Mouse (Mus musculus) heart, postnatal 36 days (tissue): ENCODE measurements around the gene Olfr713. TPM values are rescaled to one million over a fixed set of nuclear protein-coding genes. Genes with fewer than 3 reads are reported as not detected.

Experiments
- DNase-seq, 2 experiments: peaks; one replicate each; pipeline ENCODE4 v3.0.0; 2021 to 2022
- intact Hi-C: fragments of 180-260 bp; cut with DNase I; formaldehyde crosslinking; loops from one replicate; pipeline ENCODE4 v1.15.1; 2025
- total RNA-seq, 2 experiments: library from RNA; stranded (reverse); gene quantifications; 2 replicates each; pipeline ENCODE4 v1.2.3; 2021

Olfr713 gene
- not detected for total RNA-seq

DNA sequence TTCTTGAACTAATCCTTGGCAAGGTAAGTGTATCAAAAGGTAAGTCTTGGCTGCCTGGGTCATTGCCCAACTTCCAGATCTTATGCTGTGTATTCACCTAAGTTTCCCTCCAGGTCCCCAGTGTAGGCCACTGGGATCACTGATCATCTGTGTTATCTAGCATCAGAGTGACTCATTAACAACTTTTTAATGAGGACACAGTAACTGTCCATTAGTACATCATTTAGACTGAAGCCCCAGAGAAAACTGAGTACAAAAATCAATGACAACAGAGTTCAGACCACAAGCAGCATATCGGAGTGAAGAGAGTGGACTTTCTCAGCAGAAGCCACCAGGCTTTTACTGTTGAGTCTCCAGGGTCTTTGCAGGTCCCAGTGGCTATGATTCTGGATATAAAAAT lies at the start of gene Olfr713:
Gene Olfr713 (plus strand): TSS at position 301 of the 400 bp plus-strand sequence.
- intact Hi-C loops = no loop called here
- no peak for DNase-seq

DNA sequence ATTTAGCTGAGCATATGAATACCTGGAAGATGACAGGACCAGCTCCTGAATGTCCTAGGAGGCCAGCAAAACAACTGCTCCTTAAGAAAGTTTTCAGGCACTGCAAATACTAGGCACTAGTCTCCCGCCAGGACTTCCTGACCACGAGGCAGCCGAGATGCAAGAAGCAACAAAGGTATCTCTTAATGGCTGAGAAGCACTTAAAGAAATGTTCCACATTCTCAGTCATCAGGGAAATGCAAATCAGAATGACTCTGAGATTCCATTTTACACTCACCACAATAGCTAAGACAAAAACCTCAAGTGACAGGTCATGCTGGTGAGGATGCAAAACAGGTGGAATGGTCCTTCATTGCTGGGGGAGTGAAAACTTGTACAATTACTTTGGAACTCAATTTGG lies 45.7 kb upstream of the Olfr713 start:
- DNase-seq = no peak
- intact Hi-C loops = no loop called here

DNA sequence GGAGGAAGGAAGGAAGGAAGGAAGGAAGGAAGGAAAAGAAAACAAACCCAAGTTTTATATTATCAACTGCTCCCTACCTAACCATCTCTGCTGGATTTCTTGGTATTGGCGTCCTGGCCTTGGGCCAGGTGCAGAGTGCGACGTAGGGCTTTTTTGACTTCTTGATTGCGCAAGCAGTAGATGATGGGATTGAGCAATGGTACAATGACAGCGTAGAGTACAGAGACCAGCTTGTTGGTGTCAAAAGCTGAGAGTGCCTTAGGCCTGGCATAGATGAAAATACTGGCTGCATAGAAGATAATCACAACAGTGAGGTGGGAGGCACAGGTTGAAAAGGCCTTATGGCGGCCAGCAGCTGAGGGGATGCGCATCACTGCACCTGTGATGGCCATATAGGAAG lies 30.2 kb upstream of the Olfr713 start:
- intact Hi-C loops = no loop called here
- DNase-seq = no peak

DNA sequence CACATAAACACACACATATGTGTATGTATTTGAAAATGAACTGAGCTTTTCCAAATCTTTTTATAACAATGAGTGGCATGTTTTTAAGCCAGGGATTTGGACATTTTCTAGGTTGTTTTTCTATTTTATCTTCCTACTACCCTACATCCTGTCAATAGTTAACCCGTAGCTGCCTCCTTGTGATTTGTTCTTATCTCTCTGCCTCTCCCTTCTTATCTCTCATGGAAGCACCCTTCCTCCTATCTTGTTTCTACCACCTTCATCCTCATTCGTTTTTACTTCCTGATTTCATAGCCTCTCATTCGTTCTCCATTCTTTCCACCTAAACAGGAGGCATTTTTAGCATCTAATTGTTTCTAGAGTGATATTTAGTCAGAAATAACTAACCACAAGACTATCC lies 26.8 kb upstream of the Olfr713 start:
- intact Hi-C loops = no loop called here
- no peak for DNase-seq

DNA sequence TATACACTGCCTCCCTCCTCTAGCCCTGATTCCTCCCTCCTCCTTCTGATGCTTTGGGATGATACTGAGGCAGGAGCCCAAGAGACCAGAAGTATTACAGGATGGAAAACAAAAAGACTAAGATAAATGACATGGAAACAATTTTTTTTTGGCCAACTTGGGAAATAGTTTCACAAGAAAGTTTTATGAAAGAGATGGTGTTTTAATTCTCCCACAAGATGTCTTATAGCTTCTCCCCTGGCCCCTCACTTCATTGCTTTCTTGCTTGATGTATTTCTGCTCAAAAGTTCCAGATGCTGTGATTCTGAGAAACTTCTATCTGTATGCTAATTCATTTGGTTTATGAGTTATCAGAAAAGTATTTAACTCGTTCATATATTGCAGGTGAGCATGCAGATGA lies 25.0 kb upstream of the Olfr713 start, which contains the start of gene Olfr2:
Gene Olfr2 (minus strand): TSS at position 101 of the 400 bp plus-strand sequence.
- intact Hi-C loops = no loop called here

DNA sequence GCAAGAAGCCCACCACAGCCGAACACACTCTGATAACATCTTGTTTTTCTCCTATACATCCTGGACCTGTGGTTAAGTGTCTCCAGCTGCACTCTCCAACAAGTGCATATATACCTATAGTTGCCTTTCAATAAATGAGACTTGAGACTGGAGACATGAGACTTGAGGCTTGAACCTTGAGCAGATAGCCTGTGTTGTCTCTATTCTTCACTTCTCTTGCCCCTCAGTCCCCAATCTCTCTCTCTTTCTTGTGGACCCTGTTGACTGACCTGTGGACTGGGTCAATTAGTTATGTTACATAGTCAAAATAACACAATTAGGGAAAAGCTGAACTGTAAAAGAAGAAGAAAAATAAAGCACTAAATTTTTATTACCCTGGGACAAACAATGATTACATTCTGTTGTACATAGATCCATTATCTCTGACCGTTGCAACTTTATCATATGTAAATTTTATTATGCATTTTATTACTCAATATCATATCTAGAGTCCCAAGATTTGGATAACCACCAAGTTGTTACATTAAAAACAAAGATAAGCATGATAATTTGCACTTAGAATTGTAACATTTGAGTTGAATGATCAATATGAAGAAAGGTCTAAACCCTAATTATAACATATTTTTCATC lies 9.1 kb downstream of the Olfr713 start:
- no peak for DNase-seq
- intact Hi-C loops = loop anchor here (5.0 kb wide), 1 partner anchor 1223 kb away; no protein-coding TSS in a partner anchor

More for the DNA sequence above, 25.0 kb upstream of the Olfr713 start, which contains the start of gene Olfr2:
- no peak for DNase-seq

DNA sequence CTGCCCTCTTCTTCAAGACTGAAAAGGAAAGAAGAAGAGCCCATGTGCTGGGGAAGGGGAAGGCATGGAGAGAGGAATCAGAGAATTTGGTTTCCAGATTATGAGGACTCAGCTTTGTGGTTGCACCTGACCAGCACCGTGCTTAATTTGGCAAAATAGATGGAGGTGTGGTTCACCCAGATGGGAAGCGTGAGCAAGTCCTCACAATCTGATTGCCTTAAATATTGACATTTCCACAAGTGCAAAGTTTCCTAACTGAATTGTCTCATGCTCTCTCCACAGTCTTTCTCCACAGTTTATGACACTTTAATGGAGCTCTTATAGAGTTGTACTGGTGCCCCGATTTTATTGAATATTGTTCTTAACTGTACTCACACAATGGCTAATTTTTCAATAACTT lies 12.2 kb downstream of the Olfr713 start:
- DNase-seq = no peak
- intact Hi-C loops = loop anchor here (5.0 kb wide), 1 partner anchor 1226 kb away; no protein-coding TSS in a partner anchor

DNA sequence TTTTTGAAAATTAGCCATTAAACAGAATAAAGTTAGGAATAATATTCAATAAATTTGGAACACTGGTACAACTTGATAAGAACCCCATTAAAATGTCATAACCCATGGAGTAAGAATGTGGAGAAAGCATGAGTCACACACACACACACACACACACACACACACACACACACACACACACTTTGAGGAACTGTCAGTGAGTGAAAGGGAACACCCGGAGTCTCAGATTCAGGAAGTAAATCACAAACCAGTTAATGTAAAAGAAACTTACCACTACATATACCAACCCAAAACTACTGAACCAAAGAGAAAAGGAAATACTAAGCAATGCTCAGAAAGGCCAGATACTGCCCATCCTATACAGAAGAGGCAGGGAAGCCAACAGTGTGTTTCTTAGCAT lies 13.4 kb downstream of the Olfr713 start:
- no peak for DNase-seq
- intact Hi-C loops = loop anchor here (5.0 kb wide), 1 partner anchor 1227 kb away; no protein-coding TSS in a partner anchor

DNA sequence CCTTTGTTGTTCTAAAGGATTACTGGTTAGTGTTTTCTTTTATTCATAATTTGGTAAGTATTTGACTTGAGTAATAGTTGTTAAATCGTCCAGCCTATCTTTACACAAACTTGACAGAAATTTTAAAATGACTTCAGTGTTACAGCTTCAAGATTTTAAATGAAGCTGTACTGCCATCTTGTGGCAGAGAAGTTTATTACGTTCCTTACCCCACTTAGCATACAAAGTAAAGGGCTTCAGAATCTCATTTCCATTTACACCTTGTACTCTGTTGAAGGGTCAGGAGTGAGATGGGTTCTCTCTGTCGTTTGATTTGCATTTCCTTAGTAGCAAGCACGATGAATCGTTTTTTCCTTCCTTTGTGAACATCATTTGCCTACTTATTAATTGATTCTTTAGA lies 14.9 kb downstream of the Olfr713 start:
- intact Hi-C loops = no loop called here
- DNase-seq = peak; percentile 11 to 20

DNA sequence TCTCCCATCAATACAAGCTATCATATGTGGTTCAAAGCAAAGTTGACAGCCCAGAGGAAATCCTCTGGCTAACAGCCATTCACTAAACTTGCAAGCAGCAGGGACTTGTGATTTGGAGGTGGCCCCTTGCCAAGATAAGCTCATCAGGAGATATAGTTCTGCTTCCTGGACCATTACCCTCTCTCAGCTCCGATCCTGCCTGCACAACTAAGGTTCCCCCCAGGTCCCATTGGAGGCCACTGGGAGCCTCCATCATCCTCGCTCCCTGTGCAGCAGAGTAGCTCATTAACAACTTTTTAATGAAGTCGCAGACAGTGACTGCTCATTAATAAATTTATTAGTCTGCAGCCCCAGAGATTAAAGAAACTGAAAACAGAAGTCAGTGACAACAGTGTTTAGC lies 16.6 kb downstream of the Olfr713 start:
- DNase-seq = no peak
- intact Hi-C loops = no loop called here

DNA sequence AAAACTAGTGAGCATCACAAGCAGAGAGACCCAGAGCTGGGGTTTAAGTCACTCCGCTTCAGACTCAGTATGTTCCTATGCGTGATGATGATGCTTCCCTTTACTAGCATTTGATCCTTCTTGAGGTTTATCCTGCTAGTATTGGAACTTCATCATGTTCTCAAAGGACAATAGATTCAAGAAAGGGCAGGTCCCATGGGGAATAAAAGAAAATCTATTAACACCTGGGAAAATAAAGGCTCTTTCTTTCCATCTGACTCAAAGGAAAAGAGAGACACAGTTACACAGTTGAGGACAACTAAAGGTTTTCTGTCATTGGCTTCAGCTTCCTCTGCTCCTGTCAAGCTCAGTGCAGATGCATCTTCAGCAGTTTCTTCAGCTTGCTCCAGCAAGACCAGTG lies 39.7 kb downstream of the Olfr713 start, which contains the start of gene Olfr714:
Gene Olfr714 (plus strand): TSS at position 301 of the 400 bp plus-strand sequence.
- intact Hi-C loops = no loop called here

More for the DNA sequence above, 39.7 kb downstream of the Olfr713 start, which contains the start of gene Olfr714:
- DNase-seq = no peak

Other genes starting within 250 kb of the Olfr713 start
- not detected for gene Olfr699, start 238.0 kb upstream of the Olfr713 start, total RNA-seq
- gene Olfr700, start 222.3 kb upstream of the Olfr713 start, total RNA-seq = not detected
- not detected for gene Olfr701, start 217.0 kb upstream of the Olfr713 start, total RNA-seq
- not detected for gene Olfr702, start 197.3 kb upstream of the Olfr713 start, total RNA-seq
- not detected for gene Olfr703, start 187.8 kb upstream of the Olfr713 start, total RNA-seq
- not detected for gene Olfr704, start 168.0 kb upstream of the Olfr713 start, total RNA-seq
- not detected for gene Olfr705, start 154.3 kb upstream of the Olfr713 start, total RNA-seq
- gene Olfr706, start 143.0 kb upstream of the Olfr713 start, total RNA-seq = not detected
- gene Olfr707, start 129.9 kb upstream of the Olfr713 start, total RNA-seq = not detected
- not detected for gene Olfr1532-ps1, start 123.2 kb upstream of the Olfr713 start, total RNA-seq
- not detected for gene Olfr709-ps1, start 99.0 kb upstream of the Olfr713 start, total RNA-seq
- not detected for gene Olfr710, start 82.9 kb upstream of the Olfr713 start, total RNA-seq
- not detected for gene Olfr6, start 67.2 kb upstream of the Olfr713 start, total RNA-seq
- not detected for gene Olfr711, start 55.7 kb upstream of the Olfr713 start, total RNA-seq
- gene Olfr2, start 25.1 kb upstream of the Olfr713 start, total RNA-seq = not detected
- gene Olfr714, start 39.8 kb downstream of the Olfr713 start, total RNA-seq = not detected
- not detected for gene Olfr17, start 62.0 kb downstream of the Olfr713 start, total RNA-seq
- gene Olfr715b, start 79.2 kb downstream of the Olfr713 start, total RNA-seq = not detected
- not detected for gene Olfr715, start 99.9 kb downstream of the Olfr713 start, total RNA-seq
- not detected for gene Olfr716, start 107.2 kb downstream of the Olfr713 start, total RNA-seq
- not detected for gene Nlrp14, start 135.8 kb downstream of the Olfr713 start, total RNA-seq
- not detected for gene Rbmxl2, start 178.3 kb downstream of the Olfr713 start, total RNA-seq